Mouse (Mus musculus): ENCODE measurements around the gene Dnajb12. TPM values are rescaled to one million over a fixed set of nuclear protein-coding genes. Genes with fewer than 3 reads are reported as not detected.
"Not testable (repeated sequence)": the region's sequence is repeated elsewhere in the genome, so short reads cannot be mapped to it uniquely, and the experiment has no call there.

The Dnajb12 gene
- total and polyA plus RNA-seq, 3 experiments = 13.9 to 35.9 (median 21.5) TPM

DNA sequence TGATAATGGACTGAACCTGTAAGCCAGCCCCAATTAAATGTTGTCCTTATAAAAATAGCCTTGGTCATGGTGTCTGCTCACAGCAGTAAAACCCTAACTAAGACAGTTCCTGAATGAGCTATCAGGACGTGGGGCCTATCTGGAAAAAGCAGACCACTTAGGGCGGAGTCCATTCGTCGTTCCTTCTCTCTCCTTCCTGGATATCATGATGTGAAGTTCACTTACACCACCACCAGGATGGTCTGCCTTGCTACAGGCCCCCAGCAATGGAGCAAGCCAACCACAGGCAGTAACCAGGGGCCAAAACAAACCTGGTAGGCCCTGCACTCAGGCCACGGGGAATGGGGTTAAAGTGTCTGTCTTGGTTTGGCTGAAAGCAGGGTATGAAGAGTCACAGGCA lies 5.7 kb upstream of the Dnajb12 start:
- no peak for DNase-seq (ENCODE audit: extremely low read depth)
- dilution Hi-C loops (cut with MboI; ENCODE audit: extremely low pct_ligation_motif_present, extremely low pct_unique_long_range_greater_than_20kb, low sequenced_read_pairs) (no loop called here), in situ Hi-C loops (cut with MboI; ENCODE audit: low pct_ligation_motif_present, low pct_unique_long_range_greater_than_20kb, low sequenced_read_pairs) (loop anchor here (25.0 kb wide), 1 partner anchor 736 kb away; no protein-coding TSS in a partner anchor)
- Histone ChIP-seq H3K9me3 (replicated peaks; ENCODE audit: low read length) (no peaks in the 10 kb centered on the region), H3K9ac (ENCODE audit: insufficient read depth, low read depth) (no peak overlapping the region), H3K36me3 (replicated peaks in 1 of 2; ENCODE audit: control insufficient read depth in 1 of 2, insufficient read depth in 1 of 2, low read length in 1 of 2) (no peaks in the 10 kb centered on the region), H3K79me2 (replicated peaks; ENCODE audit: control insufficient read depth, extremely low read depth, insufficient read depth, poor library complexity, severe bottlenecking) (no peaks in the 10 kb centered on the region), H3K4me1 (ENCODE audit: control insufficient read depth in 1 of 2, insufficient read depth in 2 of 2) (peaks cover 2 to 3% of the 10 kb centered on the region in 2 experiments; a peak in 3 of 4 replicates), H3K4me2 (ENCODE audit: insufficient read depth, low read depth, poor library complexity, severe bottlenecking) (no peak overlapping the region), H3K27me3 (replicated peaks) (no peaks in the 10 kb centered on the region), H3K27ac (ENCODE audit: insufficient read depth, low read depth) (no peak overlapping the region), H3K4me3 (replicated peaks in 1 of 3; ENCODE audit: low read depth in 2 of 3, low read length in 2 of 3, poor library complexity in 1 of 3) (no peak overlapping the region)
- TF ChIP-seq NELFE (IDR thresholded peaks at IDR 0.05; ENCODE audit: low read depth, low read length) = no peak

GRCm38 (mm10) chr10:59875396-59875795 lies 4.0 kb upstream of the Dnajb12 start:
- Histone ChIP-seq H3K4me1 (ENCODE audit: control insufficient read depth in 1 of 2, insufficient read depth in 2 of 2) (peaks cover 3 to 6% of the 10 kb centered on the region in 2 experiments; a peak in 3 of 4 replicates), H3K9ac (ENCODE audit: insufficient read depth, low read depth) (no peak overlapping the region), H3K4me3 (replicated peaks in 1 of 3; ENCODE audit: low read depth in 2 of 3, low read length in 2 of 3, poor library complexity in 1 of 3) (no peak overlapping the region), H3K79me2 (replicated peaks; ENCODE audit: control insufficient read depth, extremely low read depth, insufficient read depth, poor library complexity, severe bottlenecking) (peaks cover 5% of the 10 kb centered on the region), H3K9me3 (replicated peaks; ENCODE audit: low read length) (no peaks in the 10 kb centered on the region), H3K27me3 (replicated peaks) (no peaks in the 10 kb centered on the region), H3K36me3 (replicated peaks in 1 of 2; ENCODE audit: control insufficient read depth in 1 of 2, insufficient read depth in 1 of 2, low read length in 1 of 2) (no peaks in the 10 kb centered on the region), H3K27ac (ENCODE audit: insufficient read depth, low read depth) (no peak overlapping the region), H3K4me2 (ENCODE audit: insufficient read depth, low read depth, poor library complexity, severe bottlenecking) (no peak overlapping the region)
- no peak for DNase-seq (ENCODE audit: extremely low read depth)
- dilution Hi-C loops (cut with MboI; ENCODE audit: extremely low pct_ligation_motif_present, extremely low pct_unique_long_range_greater_than_20kb, low sequenced_read_pairs) = no loop called here
- no peak for TF ChIP-seq TBP (conservative IDR thresholded peaks at IDR 0.05; ENCODE audit: low read depth, low read length)
- TF ChIP-seq GABPA (IDR thresholded peaks at IDR 0.05; ENCODE audit: insufficient replicate concordance, low read depth, low read length) = no peak
- no peak for TF ChIP-seq MAX (IDR thresholded peaks at IDR 0.05; ENCODE audit: low read length)
- TF ChIP-seq HCFC1 (IDR thresholded peaks at IDR 0.05; ENCODE audit: low read depth, low read length) = no peak
- no peak for TF ChIP-seq ELF1 (IDR thresholded peaks at IDR 0.05; ENCODE audit: low read depth, low read length)
- TF ChIP-seq POLR2AphosphoS2 (IDR thresholded peaks at IDR 0.05; ENCODE audit: low read depth, low read length) = no peak
- TF ChIP-seq BHLHE40 (IDR thresholded peaks at IDR 0.05; ENCODE audit: low read depth, low read length) = no peak
- no peak for TF ChIP-seq USF1 (IDR thresholded peaks at IDR 0.05; ENCODE audit: low read depth, low read length)
- no peak for TF ChIP-seq CTCF (conservative IDR thresholded peaks at IDR 0.05 in 1 of 2, IDR thresholded peaks at IDR 0.05 in 1 of 2; ENCODE audit: low read depth in 2 of 2, low read length in 2 of 2)
- TF ChIP-seq USF2 (conservative IDR thresholded peaks at IDR 0.05; ENCODE audit: low read depth, low read length) = no peak
- no peak for TF ChIP-seq MXI1 (IDR thresholded peaks at IDR 0.05; ENCODE audit: low read depth, low read length)
- no peak for TF ChIP-seq POLR2A (IDR thresholded peaks at IDR 0.05; ENCODE audit: low read depth, low read length)
- TF ChIP-seq MAFK (IDR thresholded peaks at IDR 0.05; ENCODE audit: insufficient replicate concordance, low read length) = no peak
- TF ChIP-seq E2F4 (IDR thresholded peaks at IDR 0.05; ENCODE audit: insufficient replicate concordance, low read depth, low read length) = no peak
- no peak for TF ChIP-seq EP300 (IDR thresholded peaks at IDR 0.05; ENCODE audit: low read length)
- no peak for TF ChIP-seq JUND (conservative IDR thresholded peaks at IDR 0.05; ENCODE audit: low read depth, low read length)
- no peak for TF ChIP-seq ZC3H11A (IDR thresholded peaks at IDR 0.05; ENCODE audit: low read depth, low read length)
- in situ Hi-C loops (cut with MboI; ENCODE audit: low pct_ligation_motif_present, low pct_unique_long_range_greater_than_20kb, low sequenced_read_pairs) = no loop called here

DNA sequence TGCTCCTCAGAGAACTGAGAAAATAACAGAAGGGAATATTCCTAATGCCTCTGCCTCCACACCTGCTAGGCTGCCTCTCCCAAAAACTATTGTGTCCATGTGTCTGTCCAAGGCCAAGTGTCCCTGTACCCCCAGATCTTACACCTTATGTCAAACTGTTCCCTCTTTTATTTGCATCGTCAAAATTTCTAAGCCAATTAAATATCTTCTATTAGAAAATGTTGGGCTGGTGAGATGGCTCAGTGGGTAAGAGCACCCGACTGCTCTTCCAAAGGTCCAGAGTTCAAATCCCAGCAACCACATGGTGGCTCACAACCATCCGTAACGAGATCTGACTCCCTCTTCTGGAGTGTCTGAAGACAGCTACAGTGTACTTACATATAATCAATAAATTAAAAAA lies 2.7 kb upstream of the Dnajb12 start:
- H3K9ac ChIP-seq (ENCODE audit: insufficient read depth, low read depth); DNase-seq (ENCODE audit: extremely low read depth); H3K27ac ChIP-seq (ENCODE audit: insufficient read depth, low read depth); H3K27me3 ChIP-seq (replicated peaks); in situ Hi-C loops (cut with MboI; ENCODE audit: low pct_ligation_motif_present, low pct_unique_long_range_greater_than_20kb, low sequenced_read_pairs); H3K4me2 ChIP-seq (ENCODE audit: insufficient read depth, low read depth, poor library complexity, severe bottlenecking); H3K36me3 ChIP-seq (replicated peaks in 1 of 2; ENCODE audit: control insufficient read depth in 1 of 2, insufficient read depth in 1 of 2, low read length in 1 of 2); dilution Hi-C loops (cut with MboI; ENCODE audit: extremely low pct_ligation_motif_present, extremely low pct_unique_long_range_greater_than_20kb, low sequenced_read_pairs); H3K9me3 ChIP-seq (replicated peaks; ENCODE audit: low read length); H3K4me3 ChIP-seq (replicated peaks in 1 of 3; ENCODE audit: low read depth in 2 of 3, low read length in 2 of 3, poor library complexity in 1 of 3): not testable (repeated sequence)
- H3K79me2 ChIP-seq (replicated peaks; ENCODE audit: control insufficient read depth, extremely low read depth, insufficient read depth, poor library complexity, severe bottlenecking) = peaks cover 18% of the 10 kb centered on the region
- peaks cover 5 to 16% of the 10 kb centered on the region in 2 experiments; a peak in 3 of 4 replicates for H3K4me1 ChIP-seq (ENCODE audit: control insufficient read depth in 1 of 2, insufficient read depth in 2 of 2)
